Mouse (Mus musculus) embryonic facial prominence, embryonic 15.5 days (tissue): ENCODE data around the gene Gpx7. TPM values are rescaled to one million over a fixed set of nuclear protein-coding genes. Genes with fewer than 3 reads are reported as not detected.

ENCODE experiments used
- polyA plus RNA-seq: library from polyadenylated mRNA; unstranded; fragments of >200 nt; fragmentation: Nextera tagmentation; extraction: Ambion mirVana; gene quantifications from 2 replicates; pipeline ENCODE4 v1.2.1, GENCODE M21; 2015

The Gpx7 gene
- polyA plus RNA-seq, 1 experiment from 2014 or later, result 114 TPM

Other genes starting within 250 kb of the Gpx7 start
- gene Echdc2, start 241.5 kb downstream of the Gpx7 start, polyA plus RNA-seq, result 41.5 and 46.9 TPM in 2 replicates
- gene Zyg11a, start 188.9 kb downstream of the Gpx7 start, polyA plus RNA-seq, result 0.11 and 0.12 TPM in 2 replicates
- gene Zyg11b, start 105.9 kb downstream of the Gpx7 start, polyA plus RNA-seq, result 10.7 and 11.5 TPM in 2 replicates
- gene Coa7, start 78.8 kb downstream of the Gpx7 start, polyA plus RNA-seq, result 39.9 and 42.9 TPM in 2 replicates
- 3.6 and 3.8 TPM in 2 replicates for gene Shisal2a, start 23.6 kb downstream of the Gpx7 start, polyA plus RNA-seq
- 62.4 and 72.9 TPM in 2 replicates for gene Tut4, start 52.5 kb upstream of the Gpx7 start, polyA plus RNA-seq
- 78.7 and 82.5 TPM in 2 replicates for gene Prpf38a, start 172.4 kb upstream of the Gpx7 start, polyA plus RNA-seq
- gene Orc1, start 172.5 kb upstream of the Gpx7 start, polyA plus RNA-seq, result 7.4 and 7.5 TPM in 2 replicates
- gene Cc2d1b, start 213.0 kb upstream of the Gpx7 start, polyA plus RNA-seq, result 33.3 and 33.7 TPM in 2 replicates